Mouse (Mus musculus) limb, embryonic 11.5 days (tissue): ENCODE data around the gene Rin2. TPM values are rescaled to one million over a fixed set of nuclear protein-coding genes. Genes with fewer than 3 reads are reported as not detected.

Experiments used
- ATAC-seq: fragments of 200-750 bp; cut with Nextera tagmentation; 2 replicates; pipeline ENCODE4 v1.8.0; 2017; ENCODE audit warnings: low read depth; ENCODE audit not compliant: insufficient number of reproducible peaks, low FRiP score, low TSS enrichment
- DNase-seq: peaks from one replicate; pipeline ENCODE4 v3.0.0-alpha.2; 2015; ENCODE audit warnings: low spot score
- H3K27ac ChIP-seq: fragments of 300-500 bp; sonication (generic); replicated peaks from 2 replicates; pipeline ENCODE4 v1.5.1; 2014; ENCODE audit warnings: low read depth, mild to moderate bottlenecking, low read length
- H3K27me3 ChIP-seq: fragments of 300-500 bp; sonication (generic); 2 replicates; pipeline ENCODE4 v1.6.1; 2014; ENCODE audit warnings: mild to moderate bottlenecking, low read length, mixed read lengths; ENCODE audit not compliant: control insufficient read depth, insufficient read depth
- H3K36me3 ChIP-seq: fragments of 300-500 bp; sonication (generic); 2 replicates; pipeline ENCODE4 v1.6.1; 2014; ENCODE audit warnings: mild to moderate bottlenecking, low read length, moderate library complexity, mixed read lengths; ENCODE audit not compliant: control insufficient read depth, insufficient read depth
- H3K4me1 ChIP-seq: fragments of 300-500 bp; sonication (generic); 2 replicates; pipeline ENCODE4 v1.6.1; 2014; ENCODE audit warnings: low read length, mixed read lengths; ENCODE audit not compliant: control insufficient read depth, insufficient read depth
- H3K4me2 ChIP-seq: fragments of 300-500 bp; sonication (generic); 2 replicates; pipeline ENCODE4 v1.6.1; 2014; ENCODE audit warnings: low read depth, mild to moderate bottlenecking, moderate library complexity; ENCODE audit not compliant: severe bottlenecking
- H3K4me3 ChIP-seq: fragments of 300-500 bp; sonication (generic); 2 replicates; pipeline ENCODE4 v1.5.1; 2014; ENCODE audit warnings: low read depth, low read length
- H3K9ac ChIP-seq: fragments of 300-500 bp; sonication (generic); 2 replicates; pipeline ENCODE4 v1.6.1; 2014; ENCODE audit warnings: mild to moderate bottlenecking, low read length
- H3K9me3 ChIP-seq: fragments of 300-500 bp; sonication (generic); 2 replicates; pipeline ENCODE4 v1.6.1; 2016; ENCODE audit warnings: low read length; ENCODE audit not compliant: control insufficient read depth
- WGBS: fragments of 180-500 bp; shearing (Covaris S2); extraction: QIAGEN DNeasy Blood & Tissue Kit; methylation state at CpG from one replicate; pipeline ENCODE4 v1.1.7; 2014; 5-methylcytosine and 5-hydroxymethylcytosine counted together
- polyA plus RNA-seq: library from polyadenylated mRNA; unstranded; fragments of >200 nt; fragmentation: Nextera tagmentation; extraction: Ambion mirVana; gene quantifications from 2 replicates; pipeline ENCODE4 v1.2.1, GENCODE M21; 2014

Rin2 gene
- polyA plus RNA-seq, 1 experiment from 2014 or later = 19.9 TPM

DNA sequence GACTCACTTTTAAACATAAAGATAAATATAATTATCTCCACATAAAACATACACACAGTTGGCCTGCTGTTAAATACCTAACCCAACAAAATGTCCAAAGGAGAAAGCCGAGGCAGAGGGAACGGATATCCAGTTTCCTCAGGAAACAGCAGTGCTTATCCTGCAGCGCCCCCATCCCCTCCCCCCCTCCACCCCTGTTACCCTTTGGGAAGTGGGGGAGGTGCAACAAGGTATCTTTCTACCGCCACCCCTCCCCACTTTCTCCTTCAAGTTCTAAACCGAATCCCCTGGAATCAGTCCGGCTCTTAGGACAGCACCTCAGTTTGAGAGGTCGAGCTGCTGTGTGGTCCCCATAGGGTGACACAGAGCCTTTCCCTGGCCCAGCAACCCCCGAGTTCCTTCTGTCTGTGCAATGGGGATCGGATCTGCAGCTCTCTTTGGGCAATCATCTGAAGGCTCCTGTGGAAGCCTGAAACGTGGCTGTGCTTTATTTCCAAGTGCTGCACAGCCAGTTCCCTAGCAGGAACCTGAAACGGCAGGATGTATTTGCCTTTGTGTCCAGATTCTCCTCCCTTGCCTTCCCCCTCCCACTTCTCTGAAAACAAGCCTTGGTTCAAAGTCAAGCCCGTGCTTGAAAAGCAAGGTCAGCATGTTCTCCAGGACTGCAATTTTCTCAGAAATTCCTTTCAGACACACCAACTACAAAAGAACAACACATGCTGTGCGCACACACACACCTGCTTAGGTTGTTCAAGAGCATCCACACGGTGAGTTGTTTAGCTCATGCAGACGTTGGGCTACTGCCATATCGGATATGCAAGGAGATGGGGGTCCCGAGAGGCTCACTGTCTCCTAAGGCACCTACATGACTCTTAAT lies 209.3 kb downstream of the Rin2 start:
- H3K4me2 ChIP-seq = no peak overlapping the region; the same call in 1 of the 2 replicates
- H3K9me3 ChIP-seq = no peaks in the 10 kb centered on the region
- no peaks in the 10 kb centered on the region for H3K36me3 ChIP-seq
- peak overlapping the region; percentile 41; the same call in 1 of the 2 replicates for H3K9ac ChIP-seq
- no peak overlapping the region for H3K4me3 ChIP-seq
- H3K27ac ChIP-seq = peak overlapping the region; percentile 68
- peak; percentile 55 for DNase-seq
- ATAC-seq = no peak
- 36% methylated on average over 17 of the region's 17 CpGs for WGBS
- H3K27me3 ChIP-seq = no peaks in the 10 kb centered on the region
- peaks cover 33% of the 10 kb centered on the region for H3K4me1 ChIP-seq

GRCm38 (mm10) chr2:145884913-145885785 lies 210.1 kb downstream of the Rin2 start:
- 59% methylated on average over 14 of the region's 14 CpGs for WGBS
- Histone ChIP-seq H3K4me3 (no peak overlapping the region), H3K27ac (peak overlapping the region; percentile 68; the same call in 1 of the 2 replicates), H3K9me3 (no peaks in the 10 kb centered on the region), H3K27me3 (no peaks in the 10 kb centered on the region), H3K4me1 (peaks cover 33% of the 10 kb centered on the region), H3K36me3 (no peaks in the 10 kb centered on the region), H3K9ac (no peak overlapping the region), H3K4me2 (no peak overlapping the region)
- no peak for DNase-seq
- ATAC-seq = no peak

DNA sequence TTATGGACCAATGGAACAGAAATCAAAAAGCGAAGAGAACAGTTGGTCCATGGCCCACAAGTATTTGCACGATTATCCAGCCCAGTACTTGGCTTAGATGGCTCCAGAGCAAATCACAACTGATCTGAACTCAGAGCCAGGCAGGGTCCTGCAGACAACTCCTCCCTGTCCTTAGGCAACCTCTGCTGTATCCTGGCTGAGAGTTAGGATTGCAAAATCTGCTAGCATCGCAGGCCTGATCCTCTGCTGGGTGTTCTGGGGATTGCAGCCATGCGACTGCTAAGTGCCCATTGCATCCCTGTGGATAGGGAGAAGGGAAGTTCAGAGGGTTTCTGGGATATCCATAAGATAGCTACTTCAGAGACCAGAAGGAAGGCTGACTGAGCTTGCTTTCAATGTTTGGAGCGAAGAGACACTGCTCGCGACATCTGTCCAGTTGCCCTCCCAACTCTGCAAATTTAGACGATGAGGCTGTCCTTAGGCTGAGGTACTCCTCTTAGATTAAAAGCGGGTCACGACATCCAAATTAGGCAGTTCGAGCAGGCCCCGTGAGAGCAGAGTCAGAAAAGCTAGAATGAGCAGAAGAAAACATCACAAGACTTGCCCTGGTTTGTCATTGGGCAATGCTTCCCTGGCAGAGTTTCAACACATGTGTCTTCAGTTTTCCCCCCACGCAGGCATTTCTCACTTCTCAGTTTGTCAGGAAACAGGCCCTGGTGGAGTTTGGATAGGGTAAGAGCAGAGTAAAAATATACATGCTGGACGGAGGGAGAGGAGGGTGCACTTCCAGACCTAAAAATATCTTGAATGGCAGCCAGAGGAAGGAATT lies 213.1 kb downstream of the Rin2 start:
- Histone ChIP-seq H3K4me1 (peaks cover 20% of the 10 kb centered on the region), H3K9ac (no peak overlapping the region), H3K36me3 (no peaks in the 10 kb centered on the region), H3K9me3 (no peaks in the 10 kb centered on the region), H3K4me3 (no peak overlapping the region), H3K27ac (no peak overlapping the region; the same call in 1 of the 2 replicates), H3K27me3 (no peaks in the 10 kb centered on the region), H3K4me2 (no peak overlapping the region)
- ATAC-seq (no peak), DNase-seq (peak; percentile 47)
- WGBS = 64% methylated on average over 14 of the region's 14 CpGs

- Histone ChIP-seq H3K9ac (no peak overlapping the region), H3K27ac (no peak overlapping the region), H3K4me3 (no peak overlapping the region), H3K4me1 (peaks cover 12% of the 10 kb centered on the region), H3K4me2 (no peak overlapping the region), H3K27me3 (no peaks in the 10 kb centered on the region), H3K9me3 (no peaks in the 10 kb centered on the region), H3K36me3 (no peaks in the 10 kb centered on the region)
- ATAC-seq = no peak
- DNase-seq = no peak
- WGBS = 57% methylated on average over 6 of the region's 6 CpGs
Observed at GRCm38 (mm10) chr2:145888766-145889480, 213.9 kb downstream of the Rin2 start.

DNA sequence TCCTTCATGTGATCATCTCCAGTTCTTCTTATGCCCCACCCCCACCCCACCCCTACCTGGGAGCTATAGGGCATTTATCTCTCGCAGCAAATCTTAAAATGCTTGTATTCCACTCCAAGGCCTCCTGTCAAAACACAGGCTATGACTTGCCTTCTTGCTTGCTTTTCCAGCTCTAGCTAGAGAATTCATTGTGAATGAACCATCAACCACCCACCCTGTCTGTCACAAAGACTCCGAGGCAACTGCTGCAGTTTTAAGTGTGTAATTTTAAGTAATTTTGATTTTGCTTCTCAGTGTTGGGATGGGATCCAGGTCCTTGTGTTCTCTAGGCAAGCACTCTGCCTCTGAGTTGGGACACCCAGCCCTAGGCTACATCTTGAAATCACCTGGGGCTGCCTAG lies 215.6 kb downstream of the Rin2 start:
- H3K36me3 ChIP-seq = no peaks in the 10 kb centered on the region
- 0 out of 2 replicates have a peak, but pooled peaks cover 2% of the 10 kb centered on the region for H3K4me1 ChIP-seq
- DNase-seq (no peak), ATAC-seq (no peak)
- H3K4me3 ChIP-seq = no peak overlapping the region
- H3K9me3 ChIP-seq = no peaks in the 10 kb centered on the region
- H3K27me3 ChIP-seq = no peaks in the 10 kb centered on the region
- H3K27ac ChIP-seq = no peak overlapping the region
- H3K4me2 ChIP-seq = no peak overlapping the region
- no peak overlapping the region for H3K9ac ChIP-seq
- WGBS = 89% methylated on average over 2 of the region's 2 CpGs

GRCm38 (mm10) chr2:145893756-145894155 lies 218.7 kb downstream of the Rin2 start:
- H3K27me3 ChIP-seq = no peaks in the 10 kb centered on the region
- DNase-seq (no peak), ATAC-seq (no peak)
- H3K9me3 ChIP-seq = no peaks in the 10 kb centered on the region
- 95% methylated on average over 6 of the region's 6 CpGs for WGBS
- H3K27ac ChIP-seq = no peak overlapping the region
- H3K4me2 ChIP-seq = no peak overlapping the region
- H3K4me1 ChIP-seq = no peaks in the 10 kb centered on the region
- H3K36me3 ChIP-seq = no peaks in the 10 kb centered on the region
- H3K9ac ChIP-seq = no peak overlapping the region
- no peak overlapping the region for H3K4me3 ChIP-seq

GRCm38 (mm10) chr2:145898106-145898505 lies 223.1 kb downstream of the Rin2 start:
- Histone ChIP-seq H3K27me3 (no peaks in the 10 kb centered on the region), H3K27ac (no peak overlapping the region), H3K4me1 (no peaks in the 10 kb centered on the region), H3K9ac (no peak overlapping the region), H3K36me3 (no peaks in the 10 kb centered on the region), H3K4me2 (no peak overlapping the region), H3K9me3 (no peaks in the 10 kb centered on the region), H3K4me3 (no peak overlapping the region)
- DNase-seq = no peak
- WGBS = 84% methylated on average over 9 of the region's 9 CpGs
- ATAC-seq = no peak
